Mouse (Mus musculus) forebrain, embryonic 16.5 days (tissue): ENCODE data around the gene Cyp3a13. TPM values are rescaled to one million over a fixed set of nuclear protein-coding genes. Genes with fewer than 3 reads are reported as not detected.
"Not testable (repeated sequence)": the region's sequence is repeated elsewhere in the genome, so short reads cannot be mapped to it uniquely, and the experiment has no call there.

Experiments used
- ATAC-seq: fragments of 200-750 bp; cut with Nextera tagmentation; 2 replicates; pipeline ENCODE4 v1.8.0; 2017; ENCODE audit warnings: mild to moderate bottlenecking, moderate library complexity
- H3K27ac ChIP-seq: fragments of 300-500 bp; sonication (generic); 2 replicates; pipeline ENCODE4 v1.5.1; 2014; ENCODE audit warnings: low read length, control low read depth
- H3K27me3 ChIP-seq: fragments of 300-500 bp; sonication (generic); replicated peaks from 2 replicates; pipeline ENCODE4 v1.6.1; 2014; ENCODE audit warnings: low read length; ENCODE audit not compliant: control insufficient read depth, insufficient read depth
- H3K36me3 ChIP-seq: fragments of 300-500 bp; sonication (generic); 2 replicates; pipeline ENCODE4 v1.6.1; 2014; ENCODE audit not compliant: control insufficient read depth, insufficient read depth
- H3K4me1 ChIP-seq: fragments of 300-500 bp; sonication (generic); replicated peaks from 2 replicates; pipeline ENCODE4 v1.6.1; 2014; ENCODE audit warnings: low read length; ENCODE audit not compliant: control insufficient read depth, insufficient read depth
- H3K4me2 ChIP-seq: fragments of 300-500 bp; sonication (generic); 2 replicates; pipeline ENCODE4 v1.6.1; 2014; ENCODE audit warnings: mild to moderate bottlenecking, low read length, control low read depth
- H3K4me3 ChIP-seq: fragments of 300-500 bp; sonication (generic); replicated peaks from 2 replicates; pipeline ENCODE4 v1.5.1; 2014; ENCODE audit warnings: mild to moderate bottlenecking, low read length, control low read depth
- H3K9ac ChIP-seq: fragments of 300-500 bp; sonication (generic); replicated peaks from 2 replicates; pipeline ENCODE4 v1.6.1; 2014; ENCODE audit warnings: low read depth, low read length, control low read depth
- H3K9me3 ChIP-seq: fragments of 300-500 bp; sonication (generic); 2 replicates; pipeline ENCODE4 v1.6.1; 2016; ENCODE audit warnings: low read length; ENCODE audit not compliant: control insufficient read depth
- WGBS: fragments of 180-500 bp; shearing (Covaris S2); extraction: QIAGEN DNeasy Blood & Tissue Kit; methylation state at CpG from one replicate; pipeline ENCODE4 v1.1.7; 2014; 5-methylcytosine and 5-hydroxymethylcytosine counted together
- polyA plus RNA-seq: library from polyadenylated mRNA; unstranded; fragments of >200 nt; fragmentation: Nextera tagmentation; extraction: Ambion mirVana; gene quantifications from 2 replicates; pipeline ENCODE4 v1.2.1, GENCODE M21; 2015

Gene Cyp3a13
- polyA plus RNA-seq, 1 experiment from 2014 or later = not detected

GRCm38 (mm10) chr5:137933934-137934333, 12.5 kb upstream of the Cyp3a13 start:
- WGBS = 69% methylated on average over 2 of the region's 2 CpGs
- not testable (repeated sequence) for H3K4me2 ChIP-seq, H3K4me1 ChIP-seq, H3K9ac ChIP-seq, H3K4me3 ChIP-seq, H3K36me3 ChIP-seq, H3K27ac ChIP-seq, ATAC-seq, H3K9me3 ChIP-seq, H3K27me3 ChIP-seq

DNA sequence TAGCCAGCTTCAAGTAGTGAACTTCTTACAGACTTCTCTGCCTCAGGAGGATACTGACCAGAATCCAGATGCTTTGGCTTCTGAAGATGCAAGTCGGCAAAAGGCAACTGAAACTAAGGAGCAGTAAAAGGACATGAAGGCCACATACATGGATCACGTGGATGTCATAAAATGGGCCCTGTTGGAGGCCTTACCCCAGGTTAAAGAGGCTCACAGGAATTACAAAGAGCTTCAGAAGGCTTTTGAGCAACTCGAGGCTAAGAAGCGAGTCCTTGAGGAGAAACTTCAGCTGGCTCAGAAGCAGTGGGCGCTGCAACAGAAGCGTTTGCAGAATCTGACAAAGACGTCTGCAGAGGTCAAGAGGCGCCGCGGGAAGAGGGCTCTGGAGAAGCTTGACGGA, 7.0 kb upstream of the Cyp3a13 start:
- H3K36me3 ChIP-seq = no peaks in the 10 kb centered on the region
- H3K4me1 ChIP-seq = no peaks in the 10 kb centered on the region
- no peaks in the 10 kb centered on the region for H3K9me3 ChIP-seq
- no peak overlapping the region for H3K9ac ChIP-seq
- H3K27me3 ChIP-seq = no peaks in the 10 kb centered on the region; the same call in 1 of the 2 replicates
- H3K4me3 ChIP-seq = no peak overlapping the region
- no peak overlapping the region for H3K4me2 ChIP-seq
- 80% methylated on average over 11 of the region's 11 CpGs for WGBS
- no peak for ATAC-seq
- no peak overlapping the region for H3K27ac ChIP-seq

- H3K9me3 ChIP-seq = no peaks in the 10 kb centered on the region
- no peak overlapping the region for H3K9ac ChIP-seq
- H3K36me3 ChIP-seq = no peaks in the 10 kb centered on the region
- H3K4me1 ChIP-seq = no peaks in the 10 kb centered on the region
- no peak overlapping the region for H3K4me3 ChIP-seq
- no peak overlapping the region for H3K27ac ChIP-seq
- H3K4me2 ChIP-seq = no peak overlapping the region
- no peaks in the 10 kb centered on the region for H3K27me3 ChIP-seq
- ATAC-seq = no peak
Observed at GRCm38 (mm10) chr5:137922171-137922570, 752 bp upstream of the Cyp3a13 start.

DNA sequence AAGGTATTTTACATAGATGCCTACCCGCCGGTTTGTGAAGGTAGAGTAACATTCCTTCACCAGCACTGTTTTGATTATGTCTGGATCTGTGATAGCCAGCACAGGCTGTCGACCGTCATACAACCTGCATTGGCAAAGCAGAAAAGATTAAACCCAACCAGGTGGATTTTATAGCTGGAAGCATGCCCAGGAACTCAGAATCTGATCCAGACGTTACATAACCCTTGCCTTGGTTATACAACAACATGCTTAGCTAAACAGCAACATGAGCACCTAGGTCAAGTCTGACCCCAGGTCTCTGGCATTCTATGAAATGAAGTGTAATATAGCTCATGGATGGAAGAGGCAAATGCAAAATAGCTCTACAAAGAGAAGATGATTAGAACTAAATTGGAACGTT, 5.9 kb downstream of the Cyp3a13 start:
- H3K27ac ChIP-seq = no peak overlapping the region
- H3K27me3 ChIP-seq = no peaks in the 10 kb centered on the region
- H3K36me3 ChIP-seq = no peaks in the 10 kb centered on the region
- no peak overlapping the region for H3K9ac ChIP-seq
- H3K4me1 ChIP-seq = no peaks in the 10 kb centered on the region
- ATAC-seq = no peak
- no peaks in the 10 kb centered on the region for H3K9me3 ChIP-seq
- H3K4me2 ChIP-seq = no peak overlapping the region
- 80% methylated on average over 6 of the region's 6 CpGs for WGBS
- no peak overlapping the region for H3K4me3 ChIP-seq

- Histone ChIP-seq H3K9me3 (no peaks in the 10 kb centered on the region), H3K4me3 (no peak overlapping the region), H3K27ac (no peak overlapping the region), H3K4me1 (no peaks in the 10 kb centered on the region), H3K9ac (no peak overlapping the region), H3K4me2 (no peak overlapping the region), H3K27me3 (no peaks in the 10 kb centered on the region), H3K36me3 (no peaks in the 10 kb centered on the region)
- no peak for ATAC-seq
Observed at GRCm38 (mm10) chr5:137914508-137914907, 6.9 kb downstream of the Cyp3a13 start.

GRCm38 (mm10) chr5:137909564-137910262, 11.7 kb downstream of the Cyp3a13 start:
- no peak for ATAC-seq
- Histone ChIP-seq H3K4me2 (no peak overlapping the region), H3K4me3 (no peak overlapping the region), H3K27me3 (no peaks in the 10 kb centered on the region), H3K27ac (no peak overlapping the region), H3K36me3 (no peaks in the 10 kb centered on the region), H3K9ac (no peak overlapping the region), H3K4me1 (no peaks in the 10 kb centered on the region), H3K9me3 (no peaks in the 10 kb centered on the region)
- 90% methylated on average over 3 of the region's 3 CpGs for WGBS

- H3K36me3 ChIP-seq = no peaks in the 10 kb centered on the region
- H3K27ac ChIP-seq = no peak overlapping the region
- WGBS = 54% methylated on average over 1 of the region's 1 CpGs
- no peaks in the 10 kb centered on the region for H3K9me3 ChIP-seq
- no peak overlapping the region for H3K4me2 ChIP-seq
- no peaks in the 10 kb centered on the region for H3K4me1 ChIP-seq
- no peak overlapping the region for H3K4me3 ChIP-seq
- H3K27me3 ChIP-seq = no peaks in the 10 kb centered on the region
- no peak overlapping the region for H3K9ac ChIP-seq
- ATAC-seq = no peak
Observed at GRCm38 (mm10) chr5:137897812-137898211, 23.6 kb downstream of the Cyp3a13 start.

DNA sequence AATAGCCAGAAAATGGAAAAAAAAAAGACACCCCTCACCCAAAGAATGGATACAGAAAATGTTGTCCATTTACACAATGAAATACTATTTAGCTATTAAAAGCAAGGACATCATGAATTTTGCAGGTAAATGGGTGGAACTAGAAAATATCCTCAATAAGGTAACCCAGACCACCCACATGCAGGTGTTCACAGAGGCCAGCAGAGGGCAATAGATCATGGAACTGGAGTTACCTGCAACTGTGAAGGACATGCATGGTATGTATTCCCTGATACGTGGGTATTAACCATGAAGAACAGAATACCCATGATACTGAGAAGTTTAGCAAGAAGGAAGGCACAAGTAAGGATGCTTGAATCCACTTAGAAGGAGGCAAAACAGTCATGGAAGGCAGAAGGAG, 28.5 kb downstream of the Cyp3a13 start:
- no peaks in the 10 kb centered on the region for H3K9me3 ChIP-seq
- no peak overlapping the region for H3K27ac ChIP-seq
- no peaks in the 10 kb centered on the region for H3K36me3 ChIP-seq
- H3K4me2 ChIP-seq = no peak overlapping the region
- H3K27me3 ChIP-seq = peaks cover 2% of the 10 kb centered on the region; the same call in 1 of the 2 replicates
- H3K4me3 ChIP-seq = no peak overlapping the region
- ATAC-seq = no peak
- WGBS = 51% methylated on average over 1 of the region's 1 CpGs
- H3K9ac ChIP-seq = no peak overlapping the region
- H3K4me1 ChIP-seq = no peaks in the 10 kb centered on the region

DNA sequence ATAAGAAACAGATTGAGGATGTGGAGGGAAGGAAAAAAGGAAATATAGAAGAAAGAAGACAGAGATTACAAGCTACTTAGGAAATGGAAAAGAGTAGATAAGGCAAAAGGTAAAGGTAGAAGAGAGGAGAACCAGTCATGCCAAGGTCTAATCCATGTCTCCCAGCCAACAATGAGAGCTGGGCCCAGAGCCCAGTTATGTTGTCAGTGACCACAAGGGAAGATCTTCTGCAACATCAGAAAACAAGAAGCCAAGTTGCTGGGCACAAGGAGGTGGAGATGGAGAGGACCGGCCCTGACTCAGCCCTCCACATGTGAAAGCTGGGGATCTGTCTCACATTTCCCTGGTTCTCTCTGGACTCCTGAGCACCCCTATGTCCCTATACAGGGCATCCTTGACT, 33.8 kb downstream of the Cyp3a13 start:
- no peak overlapping the region for H3K4me2 ChIP-seq
- H3K27ac ChIP-seq = no peak overlapping the region
- no peak overlapping the region for H3K9ac ChIP-seq
- H3K4me1 ChIP-seq = no peaks in the 10 kb centered on the region
- 100% methylated on average over 1 of the region's 1 CpGs for WGBS
- no peaks in the 10 kb centered on the region for H3K9me3 ChIP-seq
- peaks cover 2% of the 10 kb centered on the region; the same call in 1 of the 2 replicates for H3K27me3 ChIP-seq
- no peak overlapping the region for H3K4me3 ChIP-seq
- no peaks in the 10 kb centered on the region for H3K36me3 ChIP-seq
- ATAC-seq = no peak

DNA sequence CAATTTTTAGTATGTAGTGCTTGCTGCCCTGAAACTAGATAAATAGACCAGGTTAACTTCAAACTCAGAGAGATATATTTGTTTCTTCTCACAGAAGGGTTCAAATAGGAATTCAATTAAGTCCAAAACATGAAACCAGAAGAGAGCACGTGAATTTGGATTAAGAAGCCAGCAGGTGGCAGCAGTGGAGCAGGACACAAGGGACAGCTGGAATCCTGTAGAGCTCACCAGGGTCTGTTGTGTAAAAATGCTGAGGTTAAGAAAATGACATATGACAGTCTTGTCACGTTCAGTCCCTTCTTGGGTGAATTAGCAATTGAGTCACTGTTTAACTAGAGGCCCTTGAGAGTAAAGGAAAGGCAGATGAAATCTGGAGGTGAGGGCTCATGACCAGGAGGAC, 35.5 kb downstream of the Cyp3a13 start:
- no peak overlapping the region for H3K9ac ChIP-seq
- no peaks in the 10 kb centered on the region for H3K9me3 ChIP-seq
- 12% methylated on average over 2 of the region's 2 CpGs for WGBS
- no peak overlapping the region for H3K4me3 ChIP-seq
- H3K4me1 ChIP-seq = no peaks in the 10 kb centered on the region
- H3K27me3 ChIP-seq = peaks cover 2% of the 10 kb centered on the region; the same call in 1 of the 2 replicates
- H3K27ac ChIP-seq = no peak overlapping the region
- no peak overlapping the region for H3K4me2 ChIP-seq
- no peak for ATAC-seq
- H3K36me3 ChIP-seq = no peaks in the 10 kb centered on the region
